Comparison of ENCODE assay signal across 24 mouse cellular contexts in the genomic region with DNA sequence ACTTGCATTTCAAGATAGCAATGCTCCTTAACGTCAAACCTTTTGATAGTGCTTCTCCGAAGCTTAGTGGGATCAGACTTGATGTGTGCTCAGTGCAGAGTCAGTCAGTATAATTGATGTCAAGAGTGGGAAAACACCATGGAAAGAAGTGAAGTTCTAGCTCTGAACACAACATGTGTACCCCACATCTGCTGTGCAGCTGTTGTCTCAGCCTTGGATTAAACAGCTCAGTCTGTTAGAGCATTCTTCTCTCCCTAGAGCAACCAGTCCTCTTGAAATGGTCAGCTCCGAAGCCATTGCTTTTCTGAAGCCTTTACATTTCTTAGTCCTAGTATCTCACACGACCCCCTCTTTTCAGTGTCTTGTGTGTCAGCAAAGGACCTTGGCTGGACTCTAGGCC. TPM values are rescaled to one million over a fixed set of nuclear protein-coding genes. Genes with fewer than 3 reads are reported as not detected.
DNase-seq lines count a peak whose midpoint lies in the region; ATAC-seq and TF ChIP-seq lines count a peak whose summit lies in the region.
"Had no signal": no experiment of that assay in that cellular context is flagged by ENCODE, and none has a peak within 500 bp of the region (broad histone marks: within the 10 kb centered on the region; RNA-seq: fewer than 3 reads in every experiment).

No protein-coding gene starts in this region.

- no peak; the same call in 1 of the 2 replicates for ATAC-seq in embryonic facial prominence, embryonic 14.5 days (ENCODE audit: low read depth)
- 0 out of 2 replicates have a peak, but pooled peaks have one; percentile 48 for ATAC-seq in limb, embryonic 13.5 days (ENCODE audit: low FRiP score, low read depth)
- no peak for ATAC-seq in intestine, postnatal 0 days
- ATAC-seq: forebrain, embryonic 13.5 days; forebrain, embryonic 16.5 days; hindbrain, postnatal 0 days had no signal

- H3K4me1 ChIP-seq in embryonic facial prominence, embryonic 14.5 days (ENCODE audit: control insufficient read depth, insufficient read depth, low read length), result no peaks in the 10 kb centered on the region
- no peaks in the 10 kb centered on the region for H3K4me1 ChIP-seq in embryonic facial prominence, embryonic 10.5 days
- no peaks in the 10 kb centered on the region for H3K4me1 ChIP-seq in limb, embryonic 13.5 days
- peaks cover 5% of the 10 kb centered on the region; the same call in 1 of the 2 replicates for H3K4me1 ChIP-seq in limb, embryonic 10.5 days
- no peaks in the 10 kb centered on the region for H3K4me1 ChIP-seq in intestine, postnatal 0 days (replicated peaks; ENCODE audit: control insufficient read depth, insufficient read depth, low read length)
- H3K4me1 ChIP-seq: embryonic facial prominence, embryonic 12.5 days; forebrain, embryonic 10.5 days; forebrain, embryonic 13.5 days; heart, embryonic 15.5 days had no signal

- peak; percentile 70 for DNase-seq in embryonic facial prominence, embryonic 14.5 days (ENCODE audit: low spot score)
- no peak for DNase-seq in embryonic facial prominence, embryonic 10.5 days (ENCODE audit: low spot score)
- DNase-seq in limb, embryonic 10.5 days (ENCODE audit: low spot score), result no peak
- DNase-seq in hindlimb bud, embryonic 11.5 days (ENCODE audit: extremely low spot score, low read depth, low spot score), result peak; percentile 0
- DNase-seq: adrenal gland, postnatal 10 days; adrenal gland, postnatal 36 days; cerebellum, adult 18-20 months; cerebellum, adult 9-10 months; cerebellum, postnatal 14 days; gastrocnemius, adult 2 months; gastrocnemius, postnatal 14 days; heart, adult 18-20 months; heart, postnatal 4 days had no signal

- H3K4me2 ChIP-seq in embryonic facial prominence, embryonic 14.5 days (ENCODE audit: low read depth, low read length), result no peak overlapping the region
- H3K4me2 ChIP-seq in limb, embryonic 13.5 days (replicated peaks), result no peak overlapping the region
- H3K4me2 ChIP-seq in intestine, postnatal 0 days (replicated peaks; ENCODE audit: low read depth), result no peak overlapping the region
- H3K4me2 ChIP-seq: embryonic facial prominence, embryonic 12.5 days; forebrain, embryonic 13.5 days; heart, embryonic 12.5 days; heart, embryonic 15.5 days; hindbrain, embryonic 14.5 days had no signal

- TF ChIP-seq CTCF in intestine, postnatal 0 days (IDR thresholded peaks at IDR 0.05; ENCODE audit: low read depth), result no peak

- H3K4me3 ChIP-seq in embryonic facial prominence, embryonic 14.5 days (ENCODE audit: low read depth, low read length), result no peak overlapping the region
- H3K4me3 ChIP-seq in embryonic facial prominence, embryonic 10.5 days, result no peak overlapping the region
- no peak overlapping the region for H3K4me3 ChIP-seq in limb, embryonic 13.5 days
- H3K4me3 ChIP-seq in limb, embryonic 10.5 days, result no peak overlapping the region
- H3K4me3 ChIP-seq in intestine, postnatal 0 days (ENCODE audit: low read depth, low read length), result no peak overlapping the region
- H3K4me3 ChIP-seq: embryonic facial prominence, embryonic 12.5 days; forebrain, embryonic 10.5 days; forebrain, embryonic 13.5 days; gastrocnemius, adult 2 months; heart, embryonic 12.5 days; heart, embryonic 15.5 days had no signal

- WGBS in embryonic facial prominence, embryonic 14.5 days, result 60% methylated on average over 4 of the region's 4 CpGs
- WGBS in embryonic facial prominence, embryonic 10.5 days, result 89% methylated on average over 4 of the region's 4 CpGs
- WGBS in limb, embryonic 13.5 days, result 55% methylated on average over 4 of the region's 4 CpGs
- WGBS in limb, embryonic 10.5 days, result 67% methylated on average over 4 of the region's 4 CpGs
- WGBS in intestine, postnatal 0 days, result 78% methylated on average over 4 of the region's 4 CpGs

- H3K9ac ChIP-seq in embryonic facial prominence, embryonic 14.5 days (ENCODE audit: low read depth, low read length), result no peak overlapping the region
- no peak overlapping the region for H3K9ac ChIP-seq in limb, embryonic 13.5 days
- no peak overlapping the region for H3K9ac ChIP-seq in intestine, postnatal 0 days (ENCODE audit: low read depth, low read length)
- H3K9ac ChIP-seq: embryonic facial prominence, embryonic 12.5 days; forebrain, embryonic 13.5 days; heart, embryonic 12.5 days; heart, embryonic 15.5 days; hindbrain, embryonic 14.5 days had no signal

- H3K9me3 ChIP-seq in embryonic facial prominence, embryonic 14.5 days (ENCODE audit: control insufficient read depth, low read length), result no peaks in the 10 kb centered on the region
- no peaks in the 10 kb centered on the region for H3K9me3 ChIP-seq in embryonic facial prominence, embryonic 10.5 days
- no peaks in the 10 kb centered on the region for H3K9me3 ChIP-seq in limb, embryonic 13.5 days
- no peaks in the 10 kb centered on the region for H3K9me3 ChIP-seq in limb, embryonic 10.5 days (replicated peaks)
- no peaks in the 10 kb centered on the region for H3K9me3 ChIP-seq in intestine, postnatal 0 days (ENCODE audit: control insufficient read depth)
- H3K9me3 ChIP-seq: embryonic facial prominence, embryonic 12.5 days; forebrain, embryonic 10.5 days; forebrain, embryonic 13.5 days; heart, embryonic 12.5 days; heart, embryonic 15.5 days had no signal

- H3K27me3 ChIP-seq in embryonic facial prominence, embryonic 14.5 days (replicated peaks; ENCODE audit: control insufficient read depth, insufficient read depth, low read length), result no peaks in the 10 kb centered on the region
- H3K27me3 ChIP-seq in embryonic facial prominence, embryonic 10.5 days (replicated peaks; ENCODE audit: low read depth, poor library complexity, severe bottlenecking), result no peaks in the 10 kb centered on the region
- H3K27me3 ChIP-seq in limb, embryonic 13.5 days, result no peaks in the 10 kb centered on the region
- H3K27me3 ChIP-seq in limb, embryonic 10.5 days (ENCODE audit: low read depth, poor library complexity, severe bottlenecking), result no peaks in the 10 kb centered on the region
- no peaks in the 10 kb centered on the region for H3K27me3 ChIP-seq in intestine, postnatal 0 days (replicated peaks; ENCODE audit: control insufficient read depth, insufficient read depth, low read length)
- H3K27me3 ChIP-seq: embryonic facial prominence, embryonic 12.5 days; forebrain, embryonic 13.5 days; heart, embryonic 12.5 days; heart, embryonic 15.5 days had no signal

- H3K27ac ChIP-seq in embryonic facial prominence, embryonic 14.5 days (replicated peaks; ENCODE audit: low read depth, low read length), result no peak overlapping the region
- no peak overlapping the region for H3K27ac ChIP-seq in embryonic facial prominence, embryonic 10.5 days (replicated peaks)
- no peak overlapping the region for H3K27ac ChIP-seq in limb, embryonic 13.5 days
- H3K27ac ChIP-seq in limb, embryonic 10.5 days, result no peak overlapping the region
- H3K27ac ChIP-seq in intestine, postnatal 0 days (ENCODE audit: low read depth, low read length), result no peak overlapping the region
- H3K27ac ChIP-seq: embryonic facial prominence, embryonic 12.5 days; forebrain, embryonic 10.5 days; forebrain, embryonic 13.5 days; gastrocnemius, adult 2 months; heart, embryonic 15.5 days; hindbrain, embryonic 14.5 days; hindbrain, postnatal 0 days had no signal

- H3K36me3 ChIP-seq in embryonic facial prominence, embryonic 14.5 days (ENCODE audit: control insufficient read depth, insufficient read depth, low read length), result peaks cover 90% of the 10 kb centered on the region
- peaks cover 96% of the 10 kb centered on the region for H3K36me3 ChIP-seq in embryonic facial prominence, embryonic 10.5 days (replicated peaks)
- peaks cover 88% of the 10 kb centered on the region for H3K36me3 ChIP-seq in limb, embryonic 13.5 days
- peaks cover 97% of the 10 kb centered on the region for H3K36me3 ChIP-seq in limb, embryonic 10.5 days
- peaks cover 84% of the 10 kb centered on the region for H3K36me3 ChIP-seq in intestine, postnatal 0 days (ENCODE audit: control insufficient read depth, insufficient read depth)

RNA-seq across cellular contexts. Expression of a gene that starts 47.3 kb away (rescaled TPM):
- polyA plus RNA-seq in embryonic facial prominence, embryonic 14.5 days (2014; fragmentation: Nextera tagmentation; extraction: Ambion mirVana), result 23.5 and 41.8 TPM in 2 replicates
- not detected in 2 replicates for polyA plus RNA-seq in embryonic facial prominence, embryonic 10.5 days (2016; fragmentation: Nextera tagmentation; extraction: Ambion mirVana)
- 7.1 and 8.8 TPM in 2 replicates for polyA plus RNA-seq in limb, embryonic 13.5 days (2015; fragmentation: Nextera tagmentation; extraction: Ambion mirVana)
- not detected in 2 replicates for polyA plus RNA-seq in limb, embryonic 10.5 days (2016; fragmentation: Nextera tagmentation; extraction: Ambion mirVana)
- 0.12 and 0.20 TPM in 2 replicates for polyA plus RNA-seq in intestine, postnatal 0 days (2015; fragmentation: Nextera tagmentation; extraction: Ambion mirVana)
- polyA plus RNA-seq: forebrain, embryonic 10.5 days; forebrain, embryonic 13.5 days; heart, embryonic 12.5 days; intestine, embryonic 14.5 days had no signal

Comparison
In these comparisons a context has a peak if more than half of its experiments do, and no peak if none do; other contexts are left out.
1. DNase-seq: peak in embryonic facial prominence, embryonic 14.5 days (single experiment) and hindlimb bud, embryonic 11.5 days (single experiment); none in embryonic facial prominence, embryonic 10.5 days (single experiment) and limb, embryonic 10.5 days (single experiment).